Mouse (Mus musculus) liver, embryonic 15.5 days (tissue): ENCODE data around the gene Cdkn1a. TPM values are rescaled to one million over a fixed set of nuclear protein-coding genes. Genes with fewer than 3 reads are reported as not detected.

ENCODE experiments used
- ATAC-seq: fragments of 200-750 bp; cut with Nextera tagmentation; 2 replicates; pipeline ENCODE4 v1.8.0; 2017; ENCODE audit warnings: moderate number of reproducible peaks, mild to moderate bottlenecking, moderate library complexity; ENCODE audit not compliant: insufficient read depth
- H3K27ac ChIP-seq: fragments of 300-500 bp; sonication (generic); replicated peaks from 2 replicates; pipeline ENCODE4 v1.5.1; 2015; ENCODE audit warnings: mild to moderate bottlenecking, inconsistent platforms
- H3K27me3 ChIP-seq: fragments of 300-500 bp; sonication (generic); 2 replicates; pipeline ENCODE4 v1.6.1; 2015; ENCODE audit warnings: mild to moderate bottlenecking, inconsistent platforms
- H3K36me3 ChIP-seq: fragments of 300-500 bp; sonication (generic); replicated peaks from 2 replicates; pipeline ENCODE4 v1.6.1; 2015; ENCODE audit warnings: moderate library complexity, mild to moderate bottlenecking, inconsistent platforms
- H3K4me1 ChIP-seq: fragments of 300-500 bp; sonication (generic); replicated peaks from 2 replicates; pipeline ENCODE4 v1.6.1; 2015; ENCODE audit warnings: inconsistent platforms
- H3K4me2 ChIP-seq: fragments of 300-500 bp; sonication (generic); 2 replicates; pipeline ENCODE4 v1.6.1; 2015; ENCODE audit warnings: moderate library complexity, mild to moderate bottlenecking, inconsistent platforms
- H3K4me3 ChIP-seq: fragments of 300-500 bp; sonication (generic); replicated peaks from 2 replicates; pipeline ENCODE4 v1.5.1; 2015; ENCODE audit warnings: mild to moderate bottlenecking, inconsistent platforms
- H3K9ac ChIP-seq: fragments of 300-500 bp; sonication (generic); 2 replicates; pipeline ENCODE4 v1.6.1; 2015; ENCODE audit warnings: moderate library complexity, mild to moderate bottlenecking, inconsistent platforms
- H3K9me3 ChIP-seq: fragments of 300-500 bp; sonication (generic); replicated peaks from 2 replicates; pipeline ENCODE4 v1.6.1; 2016; ENCODE audit warnings: inconsistent platforms
- WGBS: fragments of 180-500 bp; shearing (Covaris S2); methylation state at CpG from one replicate; pipeline ENCODE4 v1.1.7; 2015; ENCODE audit warnings: mixed read lengths; ENCODE audit not compliant: insufficient replicate concordance; 5-methylcytosine and 5-hydroxymethylcytosine counted together
- polyA plus RNA-seq: library from polyadenylated mRNA; unstranded; fragments of >200 nt; fragmentation: Nextera tagmentation; extraction: Ambion mirVana; gene quantifications from 2 replicates; pipeline ENCODE4 v1.2.1, GENCODE M21; 2015

Gene Cdkn1a
- polyA plus RNA-seq, 1 experiment from 2014 or later: 15.4 TPM

DNA sequence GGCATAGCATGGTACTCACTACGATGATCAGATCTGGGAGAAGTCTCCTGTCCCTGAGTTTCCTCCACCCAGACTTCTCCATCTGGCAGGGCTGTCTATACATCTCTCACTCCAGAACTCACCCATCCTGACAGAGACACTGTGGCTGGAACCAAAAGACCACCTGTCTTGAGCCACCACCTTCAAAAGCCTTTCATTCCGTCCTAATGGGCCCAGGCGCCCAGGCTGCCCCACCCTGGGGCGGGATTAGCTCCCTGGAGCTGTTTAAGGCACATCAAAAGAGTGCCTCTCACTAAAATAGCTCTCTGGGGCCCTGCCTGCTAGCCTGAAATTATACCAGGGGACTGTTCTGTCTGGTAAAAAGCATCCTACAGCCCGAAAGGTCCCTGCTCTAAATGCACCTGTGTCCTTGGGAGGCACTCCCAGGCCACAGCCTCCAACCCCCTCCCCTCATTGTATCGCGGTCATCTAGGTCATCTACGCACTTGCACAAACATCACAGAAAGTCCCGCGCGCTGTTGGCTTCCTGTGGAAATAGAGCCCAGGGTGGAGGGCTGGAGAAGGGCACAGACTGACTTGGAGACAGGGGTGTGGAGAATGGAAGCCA is 18.0 kb upstream of the Cdkn1a start:
- WGBS: 23% methylated on average over 11 of the region's 11 CpGs
- no peak for ATAC-seq
- H3K27ac ChIP-seq: no peak overlapping the region
- H3K9ac ChIP-seq: no peak overlapping the region
- peaks cover 6% of the 10 kb centered on the region for H3K4me1 ChIP-seq
- H3K9me3 ChIP-seq: no peaks in the 10 kb centered on the region
- H3K4me3 ChIP-seq: no peak overlapping the region
- H3K36me3 ChIP-seq: no peaks in the 10 kb centered on the region
- H3K4me2 ChIP-seq: no peak overlapping the region
- peaks cover 21% of the 10 kb centered on the region for H3K27me3 ChIP-seq

- Histone ChIP-seq H3K9ac (no peak overlapping the region), H3K9me3 (no peaks in the 10 kb centered on the region), H3K4me1 (peaks cover 9% of the 10 kb centered on the region), H3K27ac (no peak overlapping the region), H3K4me2 (no peak overlapping the region), H3K27me3 (peaks cover 26% of the 10 kb centered on the region), H3K4me3 (no peak overlapping the region), H3K36me3 (no peaks in the 10 kb centered on the region)
- WGBS: 40% methylated on average over 5 of the region's 5 CpGs
- ATAC-seq: no peak
Observed at GRCm38 (mm10) chr17:29073313-29073712, 17.5 kb upstream of the Cdkn1a start.

- 53% methylated on average over 13 of the region's 13 CpGs for WGBS
- peaks cover 15% of the 10 kb centered on the region for H3K4me1 ChIP-seq
- no peak overlapping the region for H3K4me2 ChIP-seq
- H3K27me3 ChIP-seq: peaks cover 34% of the 10 kb centered on the region
- H3K9ac ChIP-seq: no peak overlapping the region
- H3K9me3 ChIP-seq: no peaks in the 10 kb centered on the region
- no peaks in the 10 kb centered on the region for H3K36me3 ChIP-seq
- H3K4me3 ChIP-seq: no peak overlapping the region
- no peak for ATAC-seq
- no peak overlapping the region for H3K27ac ChIP-seq
Observed at GRCm38 (mm10) chr17:29074085-29074484, 16.7 kb upstream of the Cdkn1a start.

- peaks cover 21% of the 10 kb centered on the region for H3K4me1 ChIP-seq
- H3K27me3 ChIP-seq: peaks cover 56% of the 10 kb centered on the region
- ATAC-seq: no peak
- no peak overlapping the region for H3K4me3 ChIP-seq
- H3K9me3 ChIP-seq: no peaks in the 10 kb centered on the region
- H3K27ac ChIP-seq: no peak overlapping the region
- no peaks in the 10 kb centered on the region for H3K36me3 ChIP-seq
- no peak overlapping the region for H3K9ac ChIP-seq
- no peak overlapping the region for H3K4me2 ChIP-seq
- 44% methylated on average over 8 of the region's 8 CpGs for WGBS
Observed at GRCm38 (mm10) chr17:29076235-29076634, 14.5 kb upstream of the Cdkn1a start.

DNA sequence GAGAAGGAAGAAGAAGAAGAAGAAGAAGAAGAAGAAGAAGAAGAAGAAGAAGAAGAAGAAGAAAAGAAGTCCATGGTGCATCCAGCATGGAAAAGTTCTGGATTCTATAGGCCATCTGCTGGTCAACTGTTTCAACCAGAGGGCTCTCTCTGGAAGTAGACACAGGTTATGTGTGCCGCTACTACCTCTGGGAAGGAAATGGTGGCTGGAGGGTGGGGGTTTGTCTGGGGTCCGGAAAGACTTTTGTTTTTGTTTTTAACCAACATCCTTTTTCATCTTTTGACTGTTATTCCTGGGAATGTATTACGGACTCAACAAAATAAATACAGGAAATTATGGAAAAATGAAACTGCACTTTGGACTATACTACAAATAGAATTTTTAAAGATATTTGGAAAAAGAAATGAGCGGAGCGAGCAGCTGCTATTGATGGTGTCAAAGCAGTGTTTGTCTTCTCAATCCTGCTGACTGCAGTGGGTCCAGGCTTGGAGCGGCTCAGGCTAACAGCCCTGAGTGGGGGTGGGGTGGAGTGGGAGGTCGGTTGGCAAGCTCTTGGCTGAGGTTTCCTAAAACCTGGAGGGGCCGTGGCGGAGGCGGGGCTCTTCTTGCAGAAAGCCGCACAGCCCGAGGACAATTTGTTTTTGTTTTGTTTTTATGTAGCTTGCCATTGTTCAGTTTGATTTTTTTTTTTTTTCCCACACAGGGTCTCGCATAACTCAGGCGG is 12.8 kb upstream of the Cdkn1a start:
- Histone ChIP-seq H3K27ac (no peak overlapping the region), H3K27me3 (peaks cover 63% of the 10 kb centered on the region), H3K36me3 (no peaks in the 10 kb centered on the region), H3K9ac (no peak overlapping the region), H3K4me3 (peak overlapping the region; percentile 33), H3K4me1 (peaks cover 30% of the 10 kb centered on the region), H3K4me2 (peak overlapping the region; percentile 59), H3K9me3 (no peaks in the 10 kb centered on the region)
- WGBS: 9% methylated on average over 14 of the region's 14 CpGs
- ATAC-seq: no peak

DNA sequence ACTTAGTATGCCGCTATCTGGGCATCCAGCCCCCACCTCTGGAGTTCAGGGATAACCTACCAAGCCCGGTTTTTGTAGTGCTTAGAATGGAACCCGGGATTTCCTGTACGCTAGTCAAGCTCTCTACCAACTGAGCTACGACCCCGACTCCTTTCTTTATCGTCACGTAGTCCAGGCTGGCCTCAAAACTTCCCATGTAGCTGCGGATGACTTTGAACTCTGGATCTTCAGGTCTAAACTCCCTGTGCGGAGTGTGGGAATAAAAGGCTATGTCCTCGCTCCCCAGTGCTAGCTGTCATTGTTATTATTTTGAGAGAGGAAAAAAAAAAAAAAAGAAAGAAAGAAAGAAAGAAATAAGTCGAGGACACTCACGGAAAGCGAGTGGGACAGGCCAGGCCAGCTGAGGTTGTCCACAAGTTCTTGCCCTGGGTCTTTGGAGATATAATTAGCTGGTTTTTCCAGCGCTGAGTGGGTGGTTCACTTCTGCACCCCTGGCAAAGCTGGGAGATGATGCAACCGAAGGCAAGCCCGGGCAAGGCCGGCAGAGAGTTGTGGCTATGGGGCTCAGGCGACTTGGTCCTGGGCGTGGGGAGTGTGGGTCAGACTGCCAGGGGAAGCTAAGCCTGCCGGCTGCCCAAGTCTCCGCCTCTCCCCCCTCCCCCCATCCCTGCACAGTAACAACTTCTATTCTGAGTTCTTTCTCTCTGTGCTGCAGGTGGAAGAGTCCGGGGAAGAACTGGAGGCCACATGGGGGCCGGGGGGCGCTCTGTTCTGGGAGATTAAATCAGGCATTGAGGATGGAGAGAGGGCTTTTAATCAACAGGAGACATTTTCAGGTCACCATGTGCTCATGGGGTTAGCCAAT is 12.0 kb upstream of the Cdkn1a start:
- peaks cover 27% of the 10 kb centered on the region for H3K4me1 ChIP-seq
- peaks cover 60% of the 10 kb centered on the region for H3K27me3 ChIP-seq
- H3K27ac ChIP-seq: no peak overlapping the region
- H3K9ac ChIP-seq: no peak overlapping the region
- WGBS: 3% methylated on average over 25 of the region's 25 CpGs
- ATAC-seq: no peak
- H3K36me3 ChIP-seq: no peaks in the 10 kb centered on the region
- H3K4me2 ChIP-seq: peak overlapping the region; percentile 59
- no peaks in the 10 kb centered on the region for H3K9me3 ChIP-seq
- peak overlapping the region; percentile 33 for H3K4me3 ChIP-seq

GRCm38 (mm10) chr17:29080758-29081617 is 9.8 kb upstream of the Cdkn1a start:
- Histone ChIP-seq H3K4me1 (peaks cover 27% of the 10 kb centered on the region), H3K9me3 (no peaks in the 10 kb centered on the region), H3K36me3 (no peaks in the 10 kb centered on the region), H3K27ac (no peak overlapping the region), H3K9ac (no peak overlapping the region), H3K4me3 (no peak overlapping the region), H3K27me3 (peaks cover 58% of the 10 kb centered on the region), H3K4me2 (peak overlapping the region; percentile 49)
- 9% methylated on average over 23 of the region's 23 CpGs for WGBS
- no peak for ATAC-seq

- H3K9ac ChIP-seq: no peak overlapping the region
- no peak for ATAC-seq
- no peaks in the 10 kb centered on the region for H3K9me3 ChIP-seq
- H3K36me3 ChIP-seq: no peaks in the 10 kb centered on the region
- peaks cover 27% of the 10 kb centered on the region for H3K4me1 ChIP-seq
- peaks cover 54% of the 10 kb centered on the region for H3K27me3 ChIP-seq
- H3K27ac ChIP-seq: no peak overlapping the region
- H3K4me2 ChIP-seq: peak overlapping the region; percentile 49
- WGBS: 9% methylated on average over 21 of the region's 21 CpGs
- peak overlapping the region; percentile 14; the same call in 1 of the 2 replicates for H3K4me3 ChIP-seq
Observed at GRCm38 (mm10) chr17:29081618-29082381, 9.0 kb upstream of the Cdkn1a start.

DNA sequence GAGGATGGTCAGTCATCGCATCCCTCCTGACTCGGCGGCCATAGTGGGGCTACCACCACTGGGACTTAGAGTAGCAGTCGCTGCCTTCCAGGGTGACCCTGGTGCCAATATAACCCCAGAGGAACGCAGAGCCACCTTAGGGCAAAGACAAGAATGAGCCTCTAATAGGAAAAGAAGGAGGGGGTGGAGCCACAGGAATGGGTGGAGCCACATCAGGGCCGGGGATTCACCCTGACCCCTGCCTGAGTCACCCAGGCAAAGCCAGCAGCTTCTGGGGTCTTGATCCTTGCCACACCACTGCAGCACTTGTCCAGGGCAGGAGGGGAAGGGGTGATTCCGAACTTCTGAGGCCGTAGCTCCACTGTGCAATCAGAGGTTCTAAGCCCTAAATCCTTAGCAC is 7.2 kb upstream of the Cdkn1a start:
- no peak for ATAC-seq
- Histone ChIP-seq H3K27me3 (peaks cover 39% of the 10 kb centered on the region), H3K9ac (no peak overlapping the region), H3K4me3 (no peak overlapping the region), H3K4me1 (peaks cover 22% of the 10 kb centered on the region), H3K36me3 (no peaks in the 10 kb centered on the region), H3K9me3 (no peaks in the 10 kb centered on the region), H3K4me2 (no peak overlapping the region), H3K27ac (no peak overlapping the region)
- 80% methylated on average over 8 of the region's 8 CpGs for WGBS

DNA sequence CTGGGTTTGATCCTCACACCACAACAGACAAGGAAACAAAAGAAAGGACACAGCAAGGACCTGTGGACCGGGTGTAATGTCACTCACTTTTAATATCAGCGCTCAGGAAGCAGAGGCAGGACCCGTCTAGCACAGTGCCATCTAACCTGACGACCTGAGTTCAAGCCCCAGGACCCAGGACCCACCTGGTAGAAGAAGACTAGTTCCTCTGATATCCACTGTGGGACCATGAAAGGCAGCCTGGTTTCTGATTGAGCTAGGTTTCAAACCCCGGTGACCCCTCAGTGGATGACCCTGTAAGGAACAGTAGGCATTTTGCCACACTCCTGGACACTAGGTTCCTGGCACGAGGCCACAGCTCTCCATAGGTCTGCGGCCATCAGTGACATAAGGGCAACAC is 6.1 kb upstream of the Cdkn1a start:
- Histone ChIP-seq H3K9ac (no peak overlapping the region), H3K4me2 (no peak overlapping the region)
- 79% methylated on average over 7 of the region's 7 CpGs for WGBS

More for the DNA sequence above, 6.1 kb upstream of the Cdkn1a start:
- Histone ChIP-seq H3K4me3 (no peak overlapping the region), H3K27me3 (peaks cover 28% of the 10 kb centered on the region), H3K36me3 (no peaks in the 10 kb centered on the region), H3K9me3 (no peaks in the 10 kb centered on the region), H3K27ac (no peak overlapping the region), H3K4me1 (peaks cover 17% of the 10 kb centered on the region)
- no peak for ATAC-seq
